Mouse (Mus musculus): ENCODE measurements around the gene Helq. TPM values are rescaled to one million over a fixed set of nuclear protein-coding genes. Genes with fewer than 3 reads are reported as not detected.

Helq gene
- polyA plus RNA-seq, 1 experiment from 2014 or later = 10.9 TPM

DNA sequence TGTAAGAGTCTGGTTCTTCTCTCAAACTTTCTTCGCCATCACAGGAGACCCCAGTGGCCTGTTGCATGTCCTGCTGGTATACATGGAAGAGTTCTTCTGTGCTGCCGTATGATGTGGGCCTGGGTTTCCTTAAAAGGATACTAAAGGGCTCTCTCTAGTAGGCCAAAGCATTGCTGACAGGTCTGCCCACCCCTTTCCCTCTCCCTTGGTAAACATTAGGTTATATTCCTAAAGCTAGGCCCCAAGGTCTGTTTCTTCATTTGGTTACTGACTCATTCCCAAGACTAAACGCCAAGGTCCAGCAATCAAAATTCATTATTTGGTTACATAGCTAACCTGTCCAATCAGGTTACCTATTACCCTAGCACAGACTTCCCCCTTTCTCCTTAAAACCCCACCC lies 34.3 kb upstream of the Helq start:
- ATAC-seq (ENCODE audit: low read depth) = no peak
- Histone ChIP-seq H3K27me3 (ENCODE audit: control insufficient read depth, insufficient read depth, low read depth, low read length) (no peaks in the 10 kb centered on the region), H3K9me3 (ENCODE audit: control insufficient read depth, low read length) (no peaks in the 10 kb centered on the region), H3K36me3 (ENCODE audit: control insufficient read depth, insufficient read depth, low read length) (no peaks in the 10 kb centered on the region), H3K4me3 (ENCODE audit: low read length) (no peak overlapping the region), H3K4me2 (ENCODE audit: low read depth, low read length) (no peak overlapping the region), H3K9ac (ENCODE audit: low read length) (no peak overlapping the region), H3K27ac (ENCODE audit: low read length) (no peak overlapping the region), H3K4me1 (replicated peaks; ENCODE audit: control insufficient read depth, insufficient read depth, low read length) (no peaks in the 10 kb centered on the region)
- WGBS = 76% methylated on average over 3 of the region's 3 CpGs

DNA sequence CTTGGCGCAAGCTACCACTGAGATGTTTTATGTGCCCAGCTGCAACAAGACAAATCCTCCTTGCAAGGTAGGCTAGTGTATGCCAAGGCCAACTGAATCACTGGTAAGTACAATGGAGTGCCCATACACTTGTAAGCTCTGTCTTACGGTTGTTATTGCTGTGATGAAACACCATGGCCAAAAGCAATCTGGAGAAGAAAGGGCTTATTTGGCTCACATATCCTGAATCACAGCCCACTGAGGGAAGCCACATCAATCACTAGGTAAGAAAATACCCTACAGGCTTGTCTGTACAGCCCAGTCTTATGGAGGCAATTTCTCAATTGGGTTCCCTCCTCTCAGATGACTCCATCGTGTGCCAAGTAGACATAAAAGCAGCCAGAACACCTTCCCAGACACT lies 30.3 kb upstream of the Helq start:
- Histone ChIP-seq H3K27ac (ENCODE audit: low read length) (no peak overlapping the region), H3K4me3 (ENCODE audit: low read length) (no peak overlapping the region), H3K9me3 (ENCODE audit: control insufficient read depth, low read length) (no peaks in the 10 kb centered on the region), H3K36me3 (ENCODE audit: control insufficient read depth, insufficient read depth, low read length) (no peaks in the 10 kb centered on the region), H3K27me3 (ENCODE audit: control insufficient read depth, insufficient read depth, low read depth, low read length) (no peaks in the 10 kb centered on the region), H3K4me1 (replicated peaks; ENCODE audit: control insufficient read depth, insufficient read depth, low read length) (no peaks in the 10 kb centered on the region), H3K4me2 (ENCODE audit: low read depth, low read length) (no peak overlapping the region), H3K9ac (ENCODE audit: low read length) (no peak overlapping the region)
- WGBS = 81% methylated on average over 3 of the region's 3 CpGs
- ATAC-seq (ENCODE audit: low read depth) = no peak

DNA sequence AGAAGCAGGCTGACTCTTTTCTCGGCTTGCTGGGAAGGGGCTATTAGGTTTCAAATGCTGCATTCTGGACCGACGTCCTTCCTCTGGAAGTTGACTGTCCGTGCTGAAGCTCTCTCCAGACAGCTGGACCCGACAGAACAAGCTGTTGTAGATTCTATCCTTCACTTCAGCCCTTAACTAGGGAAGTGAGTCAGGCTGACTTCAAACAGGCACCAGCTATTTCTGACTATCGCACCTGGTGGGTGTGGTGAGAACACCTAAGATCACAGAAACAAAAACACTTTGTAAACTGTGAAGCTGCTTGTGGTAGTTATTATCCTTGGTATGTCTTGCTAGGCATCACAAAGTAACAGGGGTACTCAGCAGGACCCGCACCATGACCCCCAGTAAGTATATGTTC lies 28.1 kb upstream of the Helq start:
- no peak for ATAC-seq (ENCODE audit: low read depth)
- no peaks in the 10 kb centered on the region for H3K27me3 ChIP-seq (ENCODE audit: control insufficient read depth, insufficient read depth, low read depth, low read length)
- WGBS = 61% methylated on average over 7 of the region's 7 CpGs
- H3K4me3 ChIP-seq (ENCODE audit: low read length) = no peak overlapping the region
- no peaks in the 10 kb centered on the region for H3K4me1 ChIP-seq (replicated peaks; ENCODE audit: control insufficient read depth, insufficient read depth, low read length)
- no peaks in the 10 kb centered on the region for H3K36me3 ChIP-seq (ENCODE audit: control insufficient read depth, insufficient read depth, low read length)
- H3K9ac ChIP-seq (ENCODE audit: low read length) = no peak overlapping the region
- no peak overlapping the region for H3K27ac ChIP-seq (ENCODE audit: low read length)
- H3K9me3 ChIP-seq (ENCODE audit: control insufficient read depth, low read length) = no peaks in the 10 kb centered on the region
- no peak overlapping the region for H3K4me2 ChIP-seq (ENCODE audit: low read depth, low read length)

DNA sequence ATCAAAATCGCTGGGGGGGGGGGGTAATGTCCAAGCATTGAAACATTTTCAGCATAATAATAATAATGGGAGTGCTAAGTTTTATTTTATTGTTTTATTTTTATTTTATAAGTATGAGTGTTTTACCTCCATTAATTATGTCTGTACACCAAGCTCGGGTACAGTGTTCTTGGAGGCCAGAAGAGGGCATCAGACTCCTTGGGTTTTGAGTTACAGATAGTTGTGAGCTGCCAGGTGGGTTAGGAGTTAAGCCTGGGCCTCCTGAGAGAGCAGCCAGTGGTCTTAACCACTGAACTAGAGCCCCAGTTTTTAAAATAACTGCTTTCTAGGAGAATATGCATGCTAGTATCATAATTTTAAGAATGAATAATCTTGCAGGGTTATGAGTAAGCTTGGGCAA lies 27.6 kb upstream of the Helq start:
- H3K9me3 ChIP-seq (ENCODE audit: control insufficient read depth, low read length) = no peaks in the 10 kb centered on the region
- WGBS = 15% methylated on average over 2 of the region's 2 CpGs
- H3K9ac ChIP-seq (ENCODE audit: low read length) = no peak overlapping the region
- H3K4me3 ChIP-seq (ENCODE audit: low read length) = no peak overlapping the region
- H3K4me2 ChIP-seq (ENCODE audit: low read depth, low read length) = no peak overlapping the region
- H3K36me3 ChIP-seq (ENCODE audit: control insufficient read depth, insufficient read depth, low read length) = no peaks in the 10 kb centered on the region
- H3K4me1 ChIP-seq (replicated peaks; ENCODE audit: control insufficient read depth, insufficient read depth, low read length) = no peaks in the 10 kb centered on the region
- ATAC-seq (ENCODE audit: low read depth) = no peak
- no peaks in the 10 kb centered on the region for H3K27me3 ChIP-seq (ENCODE audit: control insufficient read depth, insufficient read depth, low read depth, low read length)
- H3K27ac ChIP-seq (ENCODE audit: low read length) = no peak overlapping the region

DNA sequence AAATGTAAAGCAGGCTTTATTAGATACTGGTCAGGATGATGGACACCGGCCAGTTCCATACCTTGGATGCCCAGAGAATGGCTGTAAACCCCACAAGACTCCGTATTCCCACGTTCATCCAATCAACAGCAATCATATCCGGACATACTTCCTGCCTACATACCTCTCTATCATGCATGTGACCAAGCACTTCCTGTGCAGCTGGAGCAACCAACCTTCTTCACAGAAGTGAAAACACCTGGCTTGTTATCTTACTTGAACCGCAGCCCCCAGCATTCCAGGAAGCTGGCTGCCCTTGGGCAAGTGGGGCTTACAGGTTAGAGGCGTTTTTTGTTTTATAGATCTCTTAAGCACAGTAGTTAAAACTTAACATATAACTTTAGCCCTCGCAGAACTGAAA lies 24.4 kb upstream of the Helq start:
- Histone ChIP-seq H3K27ac (ENCODE audit: low read length) (no peak overlapping the region), H3K9ac (ENCODE audit: low read length) (no peak overlapping the region), H3K4me3 (ENCODE audit: low read length) (no peak overlapping the region), H3K27me3 (ENCODE audit: control insufficient read depth, insufficient read depth, low read depth, low read length) (no peaks in the 10 kb centered on the region), H3K4me2 (ENCODE audit: low read depth, low read length) (no peak overlapping the region), H3K4me1 (replicated peaks; ENCODE audit: control insufficient read depth, insufficient read depth, low read length) (0 out of 2 replicates have a peak, but pooled peaks cover 2% of the 10 kb centered on the region), H3K36me3 (ENCODE audit: control insufficient read depth, insufficient read depth, low read length) (no peaks in the 10 kb centered on the region), H3K9me3 (ENCODE audit: control insufficient read depth, low read length) (no peaks in the 10 kb centered on the region)
- WGBS = 66% methylated on average over 7 of the region's 7 CpGs
- ATAC-seq (ENCODE audit: low read depth) = no peak

DNA sequence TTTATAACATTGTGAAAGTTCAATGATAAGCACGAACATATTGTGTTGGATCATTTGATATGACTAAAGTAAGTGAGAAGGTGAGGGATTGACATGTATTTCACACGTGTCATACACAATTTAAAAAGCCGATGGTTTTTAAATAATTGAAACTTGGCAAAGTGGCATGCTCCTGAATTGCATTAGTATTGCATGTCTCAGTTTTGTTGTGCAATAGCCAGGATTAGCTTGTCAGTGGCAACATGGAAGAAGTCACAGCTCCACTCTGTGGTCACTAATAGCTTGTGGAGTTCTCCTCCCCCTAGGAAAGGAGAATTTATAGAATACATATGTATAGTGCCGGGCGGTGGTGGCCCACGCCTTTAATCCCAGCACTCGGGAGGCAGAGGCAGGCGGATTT lies 23.0 kb upstream of the Helq start:
- 72% methylated on average over 8 of the region's 8 CpGs for WGBS
- peak; percentile 21; the same call in 1 of the 2 replicates for ATAC-seq (ENCODE audit: low read depth)
- H3K4me3 ChIP-seq (ENCODE audit: low read length) = peak overlapping the region; percentile 83; the same call in 1 of the 2 replicates
- H3K9me3 ChIP-seq (ENCODE audit: control insufficient read depth, low read length) = no peaks in the 10 kb centered on the region
- peak overlapping the region; percentile 77 for H3K4me2 ChIP-seq (ENCODE audit: low read depth, low read length)
- 0 out of 2 replicates have a peak, but pooled peaks cover 2% of the 10 kb centered on the region for H3K4me1 ChIP-seq (replicated peaks; ENCODE audit: control insufficient read depth, insufficient read depth, low read length)
- H3K27ac ChIP-seq (ENCODE audit: low read length) = no peak overlapping the region
- H3K9ac ChIP-seq (ENCODE audit: low read length) = no peak overlapping the region
- H3K36me3 ChIP-seq (ENCODE audit: control insufficient read depth, insufficient read depth, low read length) = no peaks in the 10 kb centered on the region
- H3K27me3 ChIP-seq (ENCODE audit: control insufficient read depth, insufficient read depth, low read depth, low read length) = no peaks in the 10 kb centered on the region

DNA sequence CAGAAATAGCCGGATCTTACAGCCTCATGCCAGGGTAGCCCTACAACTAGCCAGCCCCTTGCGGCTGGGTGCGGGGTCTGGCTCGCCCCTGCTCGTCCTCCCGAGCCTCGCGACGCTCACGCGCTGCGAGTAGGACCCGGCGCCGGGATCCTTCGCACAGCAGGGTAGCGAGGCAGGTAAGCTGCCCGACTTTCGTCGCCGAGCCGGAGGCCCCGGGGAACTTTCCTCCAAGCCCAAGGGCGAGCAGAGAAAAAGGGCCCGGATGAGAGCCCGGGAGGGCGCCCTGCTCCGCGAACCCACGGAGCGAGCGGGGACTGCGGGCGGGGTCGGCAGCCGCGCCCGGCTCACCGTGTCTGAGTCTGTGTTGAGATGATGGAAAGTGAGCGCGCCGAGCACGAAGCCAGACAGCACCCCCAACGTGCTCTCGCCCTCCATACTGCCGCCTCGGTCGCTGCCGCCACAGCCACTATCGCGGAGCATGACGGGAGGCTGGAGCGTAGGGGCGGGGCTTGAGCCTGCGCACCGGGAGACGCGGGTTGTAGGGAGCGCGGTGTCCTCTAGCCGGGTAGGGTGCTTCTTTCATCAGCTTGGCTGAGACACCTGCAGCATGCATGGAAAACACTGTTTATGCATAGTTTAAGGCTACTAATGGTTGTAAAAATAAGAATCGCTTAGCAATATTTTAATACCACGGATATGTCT lies 22.2 kb upstream of the Helq start, which contains the start of gene Abraxas1:
Gene Abraxas1 (minus strand): TSS at position 483 of the 702 bp plus-strand sequence.
- Histone ChIP-seq H3K36me3 (ENCODE audit: control insufficient read depth, insufficient read depth, low read length) (no peaks in the 10 kb centered on the region), H3K4me1 (replicated peaks; ENCODE audit: control insufficient read depth, insufficient read depth, low read length) (0 out of 2 replicates have a peak, but pooled peaks cover 2% of the 10 kb centered on the region), H3K27ac (ENCODE audit: low read length) (peak within 1 kb of the TSS; percentile 75), H3K9ac (ENCODE audit: low read length) (peak within 1 kb of the TSS; percentile 98), H3K4me2 (ENCODE audit: low read depth, low read length) (peak within 1 kb of the TSS; percentile 77), H3K9me3 (ENCODE audit: control insufficient read depth, low read length) (no peaks in the 10 kb centered on the region), H3K27me3 (ENCODE audit: control insufficient read depth, insufficient read depth, low read depth, low read length) (no peaks in the 10 kb centered on the region), H3K4me3 (ENCODE audit: low read length) (peak within 1 kb of the TSS; percentile 83)
- peak; percentile 97 for ATAC-seq (ENCODE audit: low read depth)
- whole genome bisulfite sequencing = under 1% methylated on average over 63 of the region's 63 CpGs

DNA sequence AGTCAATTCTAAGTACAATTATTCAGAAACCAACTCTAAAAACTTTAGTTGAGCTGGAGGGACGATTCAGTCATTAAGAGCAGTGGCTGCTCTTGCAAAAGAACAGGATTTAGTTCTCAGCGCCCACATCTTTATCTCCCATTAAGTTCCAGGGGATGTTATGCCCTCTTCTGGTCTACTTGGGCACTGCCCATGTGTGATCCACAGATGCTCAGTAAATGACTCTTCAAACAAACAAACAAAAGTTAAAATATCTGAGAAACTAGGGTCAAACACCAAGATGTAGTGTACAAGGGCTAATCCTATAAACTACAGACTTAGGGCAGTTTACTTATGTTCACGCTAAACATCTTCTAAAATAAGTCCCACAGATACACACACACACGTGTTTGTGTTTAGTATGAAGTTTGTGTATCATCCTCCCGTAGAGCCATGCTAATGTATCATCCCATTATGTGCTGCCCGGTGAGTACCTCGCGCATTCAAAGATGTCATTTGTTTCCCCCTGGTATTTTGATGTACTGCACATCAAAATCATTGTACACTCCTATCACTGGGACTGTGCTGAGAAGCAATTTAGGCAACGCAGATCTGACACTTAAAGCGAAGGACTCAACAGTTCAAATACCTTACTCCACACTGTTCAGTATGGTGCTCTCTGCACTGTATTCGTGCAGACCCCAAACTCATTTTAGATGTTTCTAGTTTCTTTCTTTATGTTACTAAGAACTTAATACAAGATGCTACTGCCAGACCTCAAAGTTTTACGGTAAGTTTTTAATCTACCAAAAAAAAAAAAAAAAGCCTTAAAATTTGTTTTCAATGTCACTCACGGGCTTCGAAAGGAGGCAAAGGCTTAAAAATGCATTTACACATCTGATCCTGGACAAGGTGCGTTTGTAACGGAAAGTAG lies 21.4 kb upstream of the Helq start:
- H3K4me1 ChIP-seq (replicated peaks; ENCODE audit: control insufficient read depth, insufficient read depth, low read length) = 0 out of 2 replicates have a peak, but pooled peaks cover 2% of the 10 kb centered on the region
- 22% methylated on average over 16 of the region's 16 CpGs for WGBS
- no peaks in the 10 kb centered on the region for H3K9me3 ChIP-seq (ENCODE audit: control insufficient read depth, low read length)
- peak overlapping the region; percentile 83 for H3K4me3 ChIP-seq (ENCODE audit: low read length)
- no peaks in the 10 kb centered on the region; the same call in 1 of the 2 replicates for H3K36me3 ChIP-seq (ENCODE audit: control insufficient read depth, insufficient read depth, low read length)
- H3K9ac ChIP-seq (ENCODE audit: low read length) = peak overlapping the region; percentile 98
- no peak for ATAC-seq (ENCODE audit: low read depth)
- H3K27ac ChIP-seq (ENCODE audit: low read length) = no peak overlapping the region
- peak overlapping the region; percentile 77 for H3K4me2 ChIP-seq (ENCODE audit: low read depth, low read length)
- no peaks in the 10 kb centered on the region for H3K27me3 ChIP-seq (ENCODE audit: control insufficient read depth, insufficient read depth, low read depth, low read length)

DNA sequence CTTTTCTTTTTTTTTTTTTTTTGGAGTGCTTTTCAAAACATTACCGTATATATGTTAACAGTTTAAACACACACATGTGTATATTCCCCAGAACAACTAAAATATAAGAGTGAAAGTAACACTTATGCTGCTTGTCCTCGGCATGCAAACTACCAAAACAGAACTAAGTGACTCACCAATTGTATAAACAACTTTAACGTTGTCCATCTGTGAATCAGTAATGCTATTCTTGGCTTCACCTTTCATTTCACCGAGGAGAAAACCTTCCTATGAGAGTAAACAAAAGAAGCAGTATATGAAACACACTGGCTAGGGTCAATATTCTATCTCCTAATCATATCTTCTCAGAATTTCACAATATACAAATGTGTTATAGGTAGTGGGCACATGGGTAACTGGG lies 19.9 kb upstream of the Helq start:
- H3K36me3 ChIP-seq (ENCODE audit: control insufficient read depth, insufficient read depth, low read length) = peaks cover 4% of the 10 kb centered on the region; the same call in 1 of the 2 replicates
- 0 out of 2 replicates have a peak, but pooled peaks cover 2% of the 10 kb centered on the region for H3K4me1 ChIP-seq (replicated peaks; ENCODE audit: control insufficient read depth, insufficient read depth, low read length)
- H3K27me3 ChIP-seq (ENCODE audit: control insufficient read depth, insufficient read depth, low read depth, low read length) = no peaks in the 10 kb centered on the region
- H3K4me3 ChIP-seq (ENCODE audit: low read length) = no peak overlapping the region
- H3K4me2 ChIP-seq (ENCODE audit: low read depth, low read length) = no peak overlapping the region
- no peak overlapping the region for H3K27ac ChIP-seq (ENCODE audit: low read length)
- no peak for ATAC-seq (ENCODE audit: low read depth)
- H3K9me3 ChIP-seq (ENCODE audit: control insufficient read depth, low read length) = no peaks in the 10 kb centered on the region
- H3K9ac ChIP-seq (ENCODE audit: low read length) = no peak overlapping the region
- WGBS = 57% methylated on average over 4 of the region's 4 CpGs

Measured in lung, embryonic 16.5 days (tissue).